1 mouse cellular context compared by ENCODE assay signal in the genomic region with DNA sequence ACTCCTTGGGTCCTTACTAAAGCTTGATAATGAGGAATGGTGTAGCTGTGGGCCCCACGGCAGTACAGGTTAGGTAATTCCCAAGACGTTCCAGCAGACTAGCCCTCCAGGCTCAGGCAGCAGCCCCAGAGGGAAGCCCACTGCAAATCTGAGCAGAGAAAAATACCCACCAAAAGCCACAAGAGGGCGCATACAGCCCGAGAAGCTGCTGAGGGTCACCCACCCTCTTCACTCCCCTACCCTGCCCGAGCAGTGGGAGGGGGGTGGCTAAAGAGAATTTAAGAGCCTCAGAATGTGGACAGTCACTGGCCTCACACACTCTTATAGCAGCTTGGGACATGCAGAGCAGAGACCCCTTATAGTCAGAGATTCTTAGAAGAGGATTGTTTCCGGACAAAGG.
A peak's percentile ranks its signal among the peaks of the same experiment; 100 is the strongest.
TF ChIP-seq lines count a peak whose summit lies in the region.

No protein-coding gene starts in this region.

TF ChIP-seq in ES-E14, 5 proteins besides CTCF, POLR2A, EP300 and RAD21:
- TF ChIP-seq CHD2 (IDR thresholded peaks at IDR 0.05; ENCODE audit: low read depth, low read length) (no peak), ZC3H11A (IDR thresholded peaks at IDR 0.05; ENCODE audit: borderline replicate concordance, low read depth, low read length) (peak; percentile 34; the same call in 1 of the 2 replicates)
